Mouse (Mus musculus): ENCODE data around the gene Zswim3. TPM values are rescaled to one million over a fixed set of nuclear protein-coding genes. Genes with fewer than 3 reads are reported as not detected.

The Zswim3 gene
- total RNA-seq, 2 experiments from 2014 or later, result 8.9 to 9.0 TPM

DNA sequence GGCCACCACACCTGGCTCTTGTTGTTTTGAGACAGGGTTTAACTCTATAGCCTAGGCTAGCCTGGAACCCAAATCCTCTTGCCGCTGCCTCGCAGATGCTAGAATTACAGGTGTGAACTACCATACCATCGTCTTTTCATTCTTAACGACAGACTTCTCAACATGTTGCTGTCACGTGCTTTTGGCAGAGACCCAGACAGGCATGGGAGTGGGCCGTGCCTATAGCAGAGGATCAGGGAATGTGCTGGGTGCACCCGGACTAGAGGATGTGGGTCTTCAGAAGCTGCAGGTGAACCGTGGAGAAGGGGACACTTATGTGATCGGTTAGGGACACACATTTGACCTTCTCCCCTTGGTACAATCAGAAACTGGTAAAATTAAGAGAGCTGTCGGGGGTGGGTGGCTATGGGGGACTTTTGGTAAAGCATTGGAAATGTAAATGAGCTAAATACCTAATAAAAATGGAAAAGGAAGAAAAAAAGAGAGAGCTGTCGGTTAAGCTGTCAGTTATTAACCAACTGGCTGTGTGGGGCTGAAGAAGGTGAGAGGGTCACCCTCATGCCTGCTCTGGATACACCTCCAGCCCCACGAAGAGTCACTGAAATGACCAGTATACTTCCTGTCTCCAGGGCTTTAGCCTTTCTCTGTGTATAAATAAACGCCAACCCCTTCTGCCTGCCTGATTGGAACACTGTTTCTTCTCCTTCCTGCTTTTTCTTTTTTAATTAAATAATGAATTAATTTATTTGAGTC, 4.5 kb upstream of the Zswim3 start:
- DNase-seq (ENCODE audit: extremely low spot score in 1 of 2, low spot score in 2 of 2), result no peak
- intact Hi-C loops (cut with DNase I), result no loop called here

DNA sequence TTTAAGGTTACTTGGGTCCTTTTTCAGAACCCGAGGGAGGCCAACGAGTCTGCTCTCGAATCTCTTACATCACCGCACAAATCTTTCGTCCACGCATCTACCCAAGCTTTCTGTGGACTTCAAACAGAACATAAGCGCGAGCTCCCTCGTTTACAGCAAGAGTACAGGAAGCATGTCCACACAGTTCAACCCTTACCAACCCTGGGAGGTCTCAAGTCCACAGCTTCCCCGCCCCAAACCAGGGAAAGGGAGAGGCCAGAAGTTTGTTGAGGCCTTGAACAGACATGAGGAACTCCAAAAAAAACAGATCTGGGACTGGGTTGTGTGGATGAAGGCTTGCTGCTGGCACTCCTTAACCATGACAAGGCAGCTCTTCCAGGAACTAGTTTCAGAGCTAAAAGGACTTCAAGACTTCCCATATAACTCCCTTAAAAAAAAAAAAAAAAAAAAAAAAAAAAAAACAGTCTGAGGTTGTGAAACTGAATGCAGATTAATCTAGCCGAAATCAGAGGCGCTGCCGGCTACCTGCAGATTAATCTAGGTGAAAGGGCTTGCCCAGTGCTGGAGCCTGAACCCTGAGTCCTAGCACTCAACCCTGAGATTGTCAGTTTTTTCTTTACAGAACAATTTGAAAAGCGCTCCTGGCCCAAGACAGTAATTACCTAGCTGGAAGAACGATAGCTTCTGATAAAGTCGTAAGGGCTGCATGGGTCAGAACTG, 1.5 kb upstream of the Zswim3 start:
- DNase-seq (ENCODE audit: extremely low spot score in 1 of 2, low spot score in 2 of 2), result no peak
- intact Hi-C loops (cut with DNase I), result no loop called here

DNA sequence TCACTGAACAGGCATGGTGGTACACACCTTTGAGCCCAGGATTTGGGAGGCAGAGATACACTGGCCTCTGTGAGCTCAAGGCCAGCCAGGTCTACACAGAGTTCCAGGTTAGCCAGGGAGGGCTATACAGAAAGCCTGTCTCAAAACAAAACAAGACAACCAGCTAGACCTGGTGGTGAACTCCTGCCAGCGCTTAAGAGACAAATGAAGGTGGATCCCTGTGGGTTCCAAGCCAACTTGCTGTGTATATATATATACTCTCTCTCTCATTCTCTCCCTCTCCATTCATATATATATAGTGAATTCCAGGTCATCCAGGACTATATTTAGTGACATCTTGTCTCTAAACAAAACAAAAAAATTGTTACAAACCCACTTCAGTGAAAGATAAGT, 981 bp upstream of the Zswim3 start:
- intact Hi-C loops (cut with DNase I), result no loop called here
- DNase-seq (ENCODE audit: extremely low spot score in 1 of 2, low spot score in 2 of 2), result no peak

DNA sequence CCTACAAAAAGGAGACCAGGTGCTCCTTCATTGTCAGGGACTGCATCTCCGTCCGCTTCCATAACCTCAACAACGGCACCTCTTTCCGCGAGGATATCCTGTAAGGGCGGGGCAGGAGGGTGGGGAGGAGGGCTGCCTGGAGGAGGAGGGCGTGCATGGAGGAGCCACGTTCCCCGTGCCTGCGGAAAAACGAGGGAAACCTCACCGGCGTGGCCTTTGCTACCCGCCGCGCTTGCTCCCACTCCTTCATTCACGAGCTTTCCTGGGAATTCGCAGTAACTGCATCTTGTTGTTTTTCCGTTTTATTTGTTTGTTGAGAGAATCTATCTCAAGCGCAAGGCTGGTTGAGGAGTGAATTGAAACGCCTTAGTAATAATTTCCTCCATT, 427 bp downstream of the Zswim3 start:
- intact Hi-C loops (cut with DNase I), result no loop called here
- DNase-seq (ENCODE audit: extremely low spot score in 1 of 2, low spot score in 2 of 2), result no peak

DNA sequence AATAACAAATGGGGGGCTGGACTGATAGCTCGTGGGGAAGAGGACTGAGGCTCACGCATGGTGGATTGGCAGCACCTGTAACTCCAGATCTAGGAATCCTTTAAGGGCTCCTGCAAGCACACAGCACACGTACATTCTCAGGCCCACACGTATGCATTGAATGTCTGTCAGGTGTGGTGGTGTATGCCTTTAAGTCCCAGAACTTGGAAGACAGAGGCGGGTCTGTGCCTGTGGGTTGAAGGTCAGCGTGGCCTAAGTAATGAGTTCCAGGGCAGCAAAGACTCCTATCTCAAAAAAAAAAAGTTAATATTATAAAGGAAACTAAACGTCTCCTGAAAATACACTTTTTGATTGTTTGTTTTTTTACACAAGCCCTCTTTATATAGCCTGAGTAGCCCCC, 1.7 kb downstream of the Zswim3 start:
- no peak for DNase-seq (ENCODE audit: extremely low spot score in 1 of 2, low spot score in 2 of 2)
- intact Hi-C loops (cut with DNase I), result no loop called here

DNA sequence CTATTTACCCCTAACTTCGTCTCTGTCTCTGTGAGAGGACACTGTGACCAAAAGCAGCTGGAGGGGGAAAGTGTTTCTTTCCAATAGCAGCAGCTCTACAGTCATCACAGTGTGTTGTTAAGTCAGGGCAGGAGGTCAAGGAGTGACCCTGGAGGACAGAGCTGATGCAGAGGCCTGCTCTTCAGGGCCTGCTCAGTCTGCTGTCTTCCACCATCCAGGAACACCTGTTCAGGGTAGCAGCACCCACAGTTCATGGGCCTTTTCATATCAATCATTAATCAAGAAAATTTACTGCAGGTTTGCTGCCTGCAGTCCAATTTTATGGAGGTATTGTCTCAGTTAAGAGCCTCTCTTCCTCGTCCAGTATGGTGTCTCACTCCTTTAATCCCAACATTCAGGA, 8.7 kb downstream of the Zswim3 start:
- intact Hi-C loops (cut with DNase I), result no loop called here
- no peak for DNase-seq (ENCODE audit: extremely low spot score in 1 of 2, low spot score in 2 of 2)

DNA sequence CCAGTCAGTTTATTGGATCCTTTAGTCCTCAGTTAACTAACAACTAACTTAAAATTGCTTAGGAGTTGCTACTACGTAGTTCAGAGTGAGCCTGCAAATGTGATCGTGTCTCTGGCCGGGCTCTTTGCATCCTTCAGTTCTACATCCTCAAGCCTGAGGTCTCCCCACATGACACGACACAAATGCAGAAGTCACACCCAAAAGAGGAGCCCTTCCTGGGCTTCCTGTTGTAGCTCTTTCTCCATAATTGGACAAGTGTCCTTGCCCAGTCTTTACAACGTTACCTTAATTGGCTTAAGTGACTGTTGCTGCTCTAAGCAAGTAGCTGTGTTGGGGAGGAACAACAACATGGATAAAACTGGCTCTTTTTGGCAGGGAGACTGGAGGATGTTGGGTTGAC, 10.4 kb downstream of the Zswim3 start:
- no peak for DNase-seq (ENCODE audit: extremely low spot score in 1 of 2, low spot score in 2 of 2)
- intact Hi-C loops (cut with DNase I), result no loop called here

DNA sequence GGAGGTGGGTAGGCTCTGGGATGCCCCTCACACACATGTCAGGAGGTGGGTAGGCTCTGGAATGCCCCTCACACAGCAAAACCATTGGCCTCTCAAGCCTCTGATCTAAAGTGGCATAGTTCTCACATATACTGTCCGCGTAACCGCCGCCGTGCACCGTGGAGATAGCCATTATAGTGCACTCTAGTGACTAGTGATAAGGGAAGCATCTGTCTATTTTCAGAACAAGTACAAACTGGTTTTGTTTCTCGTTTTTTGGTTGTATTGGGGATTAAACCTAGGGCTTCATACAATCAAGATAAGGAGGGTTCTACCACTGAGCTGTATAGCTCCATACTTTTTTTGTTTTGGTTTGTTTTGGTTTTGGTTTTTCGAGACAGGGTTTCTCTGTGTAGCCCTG, 10.9 kb downstream of the Zswim3 start:
- no peak for DNase-seq (ENCODE audit: extremely low spot score in 1 of 2, low spot score in 2 of 2)
- intact Hi-C loops (cut with DNase I), result no loop called here

DNA sequence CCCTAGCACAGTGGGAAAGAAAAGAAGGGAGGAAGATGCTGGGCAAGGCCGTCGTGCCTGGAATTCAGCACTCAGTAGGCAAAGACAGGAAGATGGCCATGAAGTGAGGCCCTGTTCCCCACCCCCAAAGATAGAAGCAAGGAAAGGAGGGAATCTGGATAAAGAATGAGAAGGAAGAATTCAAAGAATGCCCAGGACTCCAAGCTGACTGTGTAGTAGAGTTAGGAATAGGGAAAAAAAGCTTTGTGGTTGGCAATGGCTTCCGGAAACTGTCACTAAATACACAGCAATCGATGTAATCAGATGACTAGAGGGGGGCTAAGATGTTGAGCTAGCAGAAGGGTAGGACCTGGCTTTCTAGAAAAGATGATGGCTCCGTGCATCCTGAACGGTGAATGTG, 12.3 kb downstream of the Zswim3 start:
- no peak for DNase-seq (ENCODE audit: extremely low spot score in 1 of 2, low spot score in 2 of 2)
- intact Hi-C loops (cut with DNase I), result no loop called here

DNA sequence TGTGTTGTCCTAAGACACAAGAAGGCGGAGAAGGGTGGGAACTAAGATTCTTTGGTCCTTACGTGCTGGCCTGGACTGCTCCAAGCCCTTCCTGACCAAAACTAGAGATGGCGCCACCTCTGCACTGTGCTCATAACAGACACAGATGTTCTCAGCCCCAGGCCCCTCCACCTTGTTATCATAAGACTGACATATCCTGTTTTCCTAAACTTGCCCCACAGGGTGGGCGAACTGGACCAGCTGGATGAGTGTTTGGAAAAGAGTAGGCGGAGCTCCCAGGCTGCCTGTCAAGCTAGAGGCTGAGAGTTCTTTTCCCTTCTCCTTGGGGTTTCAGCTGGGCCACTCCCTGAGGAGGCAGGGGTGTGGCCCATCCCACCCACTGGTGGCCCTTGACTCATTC, 12.8 kb downstream of the Zswim3 start:
- intact Hi-C loops (cut with DNase I), result no loop called here
- peak in 1 of 2 experiments; percentile 66 for DNase-seq (ENCODE audit: extremely low spot score in 1 of 2, low spot score in 2 of 2)

DNA sequence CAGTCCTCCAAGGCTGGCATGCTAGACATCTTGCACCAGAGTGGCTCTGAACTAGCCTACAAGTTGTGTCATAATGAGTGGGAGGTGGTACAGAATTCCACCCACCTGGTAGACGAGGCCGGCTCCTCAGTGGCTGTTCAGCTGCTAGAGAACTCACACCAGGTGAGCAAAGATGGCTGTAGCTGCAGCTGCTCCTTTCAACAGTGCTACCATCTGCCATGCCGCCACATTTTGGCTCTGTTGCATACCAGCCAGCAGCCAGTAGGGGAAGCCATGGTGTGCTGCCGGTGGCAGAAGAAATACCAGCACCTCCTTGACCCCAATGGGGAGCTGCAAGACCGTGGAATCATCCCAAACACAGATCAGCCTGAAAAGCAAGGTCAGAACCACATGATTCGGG, 16.2 kb downstream of the Zswim3 start:
- intact Hi-C loops (cut with DNase I), result no loop called here
- DNase-seq (ENCODE audit: extremely low spot score in 1 of 2, low spot score in 2 of 2), result no peak

DNA sequence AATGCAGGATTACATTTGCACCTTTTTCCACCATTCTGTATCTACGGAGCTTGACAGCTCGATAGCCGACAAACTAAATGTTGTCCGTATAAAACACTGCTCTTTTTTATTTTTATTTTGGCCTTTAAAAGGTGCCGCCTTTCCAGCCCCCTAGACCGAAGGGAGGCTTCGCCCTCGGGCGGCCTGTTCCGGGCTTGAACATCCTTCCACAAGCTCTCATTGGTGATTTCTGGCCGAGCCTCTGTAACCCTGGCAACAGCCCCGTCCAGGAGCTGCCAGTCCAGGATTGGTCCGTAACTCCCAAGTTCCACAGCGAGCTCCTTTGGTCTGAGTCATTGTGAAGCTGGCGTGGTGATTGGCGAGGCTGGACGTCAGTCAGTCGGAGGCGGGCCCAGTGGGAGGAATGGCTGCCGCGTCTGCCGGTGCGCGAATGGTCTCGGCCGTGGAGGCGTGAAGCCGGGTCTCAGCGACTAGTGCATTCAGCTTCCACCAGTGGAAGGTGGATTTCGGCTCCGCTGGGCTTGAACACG, 17.8 kb downstream of the Zswim3 start, which contains the start of gene Zswim1:
TSS of gene Zswim1 (plus strand) at position 51 of the 530 bp plus-strand sequence.
- intact Hi-C loops (cut with DNase I), result no loop called here
- DNase-seq (ENCODE audit: extremely low spot score in 1 of 2, low spot score in 2 of 2), result peak; percentile 98 to 100

DNA sequence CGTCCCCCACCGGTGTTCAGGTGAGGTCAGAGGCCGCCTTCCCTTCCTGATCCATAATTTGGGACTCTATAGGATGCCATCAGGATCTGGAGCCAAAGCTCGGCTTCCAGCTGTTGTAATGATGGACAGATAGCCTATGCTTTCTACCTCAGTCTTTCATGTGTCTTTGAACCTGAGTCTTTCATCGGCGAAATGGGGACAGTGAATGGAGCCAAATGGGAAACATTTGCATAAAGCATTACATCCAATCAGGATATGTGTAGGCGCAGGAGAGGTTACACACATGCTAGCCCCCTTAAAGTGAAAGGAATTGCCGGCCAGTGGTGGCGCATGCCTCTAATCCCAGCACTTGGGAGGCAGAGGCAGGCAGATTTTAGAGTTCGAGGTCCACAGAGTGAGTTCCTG, 18.3 kb downstream of the Zswim3 start:
- no peak for DNase-seq (ENCODE audit: extremely low spot score in 1 of 2, low spot score in 2 of 2)
- intact Hi-C loops (cut with DNase I), result no loop called here

DNA sequence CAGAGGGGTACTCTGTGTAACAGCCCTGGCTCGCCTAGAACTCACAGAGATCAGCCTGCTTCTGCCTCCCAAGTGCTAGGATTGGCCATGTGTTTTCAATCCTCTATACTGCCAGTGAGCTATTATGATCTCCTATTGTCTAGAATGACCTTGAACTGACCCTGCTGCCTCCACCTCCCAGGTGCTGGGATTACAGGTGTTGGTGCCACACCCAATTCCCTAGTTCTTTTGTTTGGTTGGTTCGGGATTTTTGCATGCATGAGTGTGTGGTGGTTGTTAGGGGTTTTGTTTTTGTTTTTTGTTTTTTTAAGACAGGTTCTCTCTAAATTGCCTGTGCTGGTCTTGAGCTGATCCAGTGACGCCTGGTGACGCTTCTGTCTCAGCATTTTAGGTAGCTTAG, 19.1 kb downstream of the Zswim3 start:
- no peak for DNase-seq (ENCODE audit: extremely low spot score in 1 of 2, low spot score in 2 of 2)
- intact Hi-C loops (cut with DNase I), result no loop called here

DNA sequence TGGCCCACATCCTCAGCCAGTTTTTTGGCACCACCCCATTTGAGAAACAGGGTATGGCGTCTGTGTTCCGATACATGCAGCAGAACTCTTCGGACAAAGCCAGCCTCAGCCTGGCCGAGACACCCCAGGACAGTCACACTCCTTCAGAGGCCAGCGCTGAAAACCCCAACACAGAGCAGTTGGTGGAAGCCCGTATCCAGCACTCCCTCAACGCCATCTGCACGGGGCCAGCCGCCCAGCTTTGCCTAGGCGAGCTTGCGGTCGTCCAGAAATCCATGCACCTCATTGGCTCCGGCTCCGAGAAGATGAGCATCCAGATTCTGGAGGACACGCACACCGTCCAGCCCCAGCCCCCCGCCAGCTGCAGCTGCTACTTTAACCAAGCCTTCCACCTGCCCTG, 20.6 kb downstream of the Zswim3 start:
- intact Hi-C loops (cut with DNase I), result no loop called here
- no peak for DNase-seq (ENCODE audit: extremely low spot score in 1 of 2, low spot score in 2 of 2)

DNA sequence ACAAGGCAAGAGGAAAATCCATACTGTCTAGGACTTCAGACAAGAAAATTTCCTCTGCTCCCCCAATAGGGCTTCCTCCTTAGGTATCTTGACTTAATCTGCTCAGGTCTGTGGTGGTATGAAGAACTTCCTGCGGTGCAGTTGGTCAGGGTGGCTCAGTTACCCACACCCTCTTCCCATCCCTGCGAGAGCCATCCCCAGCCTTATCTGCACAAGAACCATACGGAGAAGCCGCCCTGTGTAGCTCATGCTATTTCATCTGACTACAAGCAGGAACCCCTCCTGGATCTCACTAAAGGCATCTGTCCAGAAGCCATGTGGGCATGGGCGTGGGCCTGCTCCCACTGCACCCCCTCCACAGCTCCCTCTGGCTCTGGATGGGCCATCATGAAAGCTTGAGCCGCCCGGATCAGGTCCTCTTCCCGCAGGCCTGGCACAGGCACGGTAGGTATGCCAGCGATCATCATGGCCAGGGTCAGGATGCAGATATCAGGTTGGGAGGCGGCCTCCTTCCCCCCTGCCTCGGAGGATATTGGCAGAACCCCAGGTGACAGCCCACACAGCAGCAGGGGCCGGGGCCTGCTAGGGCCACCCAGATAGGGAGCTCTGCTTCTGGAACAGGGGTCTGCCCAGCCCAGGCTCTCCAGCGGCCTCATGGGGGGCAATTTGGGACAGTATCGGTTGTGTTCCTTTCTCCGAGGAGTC, 22.4 kb downstream of the Zswim3 start:
- intact Hi-C loops (cut with DNase I), result no loop called here
- no peak for DNase-seq (ENCODE audit: extremely low spot score in 1 of 2, low spot score in 2 of 2)

DNA sequence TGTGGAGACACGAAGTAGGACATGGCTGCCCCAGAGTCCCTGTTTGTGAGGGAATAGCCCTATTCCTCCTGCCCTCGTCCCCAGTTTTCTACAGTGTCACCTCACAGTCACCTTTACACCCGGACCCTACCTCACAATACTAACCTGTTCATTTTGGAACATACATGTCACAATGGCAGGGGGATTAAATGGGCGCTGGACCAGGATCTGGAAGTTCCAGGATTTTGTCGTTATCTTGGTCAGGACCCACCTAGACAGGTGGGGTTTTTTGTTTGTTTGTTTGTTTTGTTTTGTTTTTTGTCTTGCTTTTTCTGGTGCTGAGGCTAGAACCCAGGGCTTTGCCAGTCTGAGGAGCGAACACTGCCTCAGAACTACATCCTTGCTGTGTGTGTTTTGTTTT, 23.5 kb downstream of the Zswim3 start, which contains the start of gene Spata25:
TSS of gene Spata25 (minus strand) at position 101 of the 400 bp plus-strand sequence.
- intact Hi-C loops (cut with DNase I), result no loop called here
- DNase-seq (ENCODE audit: extremely low spot score in 1 of 2, low spot score in 2 of 2), result no peak

DNA sequence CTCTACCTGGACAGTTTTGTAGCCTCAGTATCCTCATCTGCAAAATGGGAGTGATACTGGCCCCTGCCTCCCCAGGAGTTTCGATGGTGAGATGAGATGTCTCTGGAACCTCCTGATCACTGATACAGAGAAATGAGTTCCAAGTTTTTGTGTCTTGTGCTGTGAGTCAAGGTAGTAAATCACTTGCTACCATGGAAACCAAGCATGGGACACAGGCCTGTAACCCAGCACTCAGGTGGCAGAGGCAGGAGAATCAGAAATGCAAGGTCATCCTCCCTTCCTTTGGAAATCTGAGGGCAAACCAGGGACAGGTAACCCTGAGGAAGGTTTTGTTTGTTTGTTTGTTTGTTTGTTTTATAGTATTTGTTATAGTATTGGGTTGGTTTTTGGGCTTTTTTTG, 24.2 kb downstream of the Zswim3 start:
- DNase-seq (ENCODE audit: extremely low spot score in 1 of 2, low spot score in 2 of 2), result no peak
- intact Hi-C loops (cut with DNase I), result no loop called here

DNA sequence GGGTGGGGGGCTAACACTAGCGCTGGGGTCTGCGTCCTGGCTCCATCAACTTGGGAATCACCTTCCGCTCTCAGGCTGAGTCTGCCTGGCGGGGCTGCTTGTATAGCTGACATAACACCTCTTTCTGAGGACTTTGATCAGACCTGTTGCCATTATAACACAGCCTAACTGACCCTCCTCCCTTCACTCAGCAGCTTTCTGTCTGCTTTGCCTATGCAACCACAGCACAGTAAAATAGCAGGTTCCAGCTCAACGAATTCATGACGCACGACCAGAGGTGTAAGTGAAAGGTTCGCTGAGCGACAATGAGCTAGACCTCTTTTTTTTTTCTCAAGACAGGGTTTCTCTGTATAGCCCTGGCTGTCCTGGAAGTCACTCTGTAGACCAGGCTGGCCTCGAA, 26.1 kb downstream of the Zswim3 start:
- intact Hi-C loops (cut with DNase I), result no loop called here
- DNase-seq (ENCODE audit: extremely low spot score in 1 of 2, low spot score in 2 of 2), result no peak

Measured in left cerebral cortex, postnatal 10 days (tissue).